Mouse (Mus musculus) left cerebral cortex, adult 2 months (tissue): ENCODE results near the gene Ube2j2. TPM values are rescaled to one million over a fixed set of nuclear protein-coding genes. Genes with fewer than 3 reads are reported as not detected.

Experiments
- DNase-seq, 2 experiments: peaks; one replicate each; pipeline ENCODE4 v3.0.0; 2021 to 2022; ENCODE audit warnings: low spot score in 2 of 2, mixed read lengths in 1 of 2; ENCODE audit errors: extremely low spot score in 1 of 2
- H3K27ac ChIP-seq: fragments of 200-600 bp; 2 replicates; pipeline ENCODE4 v1.8.1; 2022
- H3K4me3 ChIP-seq: fragments of 200-600 bp; 2 replicates; pipeline ENCODE4 v1.8.1; 2022
- CTCF ChIP-seq: fragments of 200-600 bp; IDR thresholded peaks from 2 replicates; pipeline ENCODE4 v1.8.1; 2022; ENCODE audit warnings: antibody characterized with exemption, mild to moderate bottlenecking, moderate library complexity
- intact Hi-C: fragments of 180-260 bp; cut with DNase I; formaldehyde crosslinking; loops from one replicate; pipeline ENCODE4 v1.15.1; 2025
- total RNA-seq, 2 experiments: library from RNA; stranded (reverse); gene quantifications; 2 replicates each; pipeline ENCODE4 v1.2.3; 2021

The Ube2j2 gene
- total RNA-seq, 2 experiments from 2014 or later = 70.3 to 80.5 TPM

DNA sequence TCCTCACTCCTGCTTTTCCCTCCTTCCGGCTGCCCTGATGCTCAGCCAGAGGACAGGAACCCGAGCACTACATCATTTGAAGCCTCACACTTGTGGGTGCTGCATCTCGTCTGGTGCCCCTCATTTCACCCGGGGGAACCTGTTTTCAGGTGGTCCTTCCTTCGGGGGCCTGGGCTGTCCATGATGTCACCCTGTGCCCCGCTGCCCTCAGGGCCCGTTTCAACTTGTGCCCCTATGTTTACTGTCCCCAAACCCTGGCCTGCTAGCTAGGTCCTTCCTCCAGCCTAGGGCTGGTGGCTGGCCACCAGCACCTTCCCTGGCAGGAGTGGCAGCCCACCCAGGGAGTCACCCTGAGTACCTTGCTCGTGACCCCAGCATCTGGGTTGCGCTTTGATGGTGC is 37.5 kb upstream of the Ube2j2 start:
- no peak for TF ChIP-seq CTCF
- Histone ChIP-seq H3K4me3 (no peak overlapping the region), H3K27ac (no peak overlapping the region)
- intact Hi-C loops = no loop called here
- peak in 1 of 2 experiments; percentile 9 for DNase-seq

GRCm38 (mm10) chr4:155907003-155907402 is 36.6 kb upstream of the Ube2j2 start:
- no peak for TF ChIP-seq CTCF
- Histone ChIP-seq H3K4me3 (no peak overlapping the region), H3K27ac (no peak overlapping the region)
- peak in 1 of 2 experiments; percentile 9 for DNase-seq
- intact Hi-C loops = no loop called here

DNA sequence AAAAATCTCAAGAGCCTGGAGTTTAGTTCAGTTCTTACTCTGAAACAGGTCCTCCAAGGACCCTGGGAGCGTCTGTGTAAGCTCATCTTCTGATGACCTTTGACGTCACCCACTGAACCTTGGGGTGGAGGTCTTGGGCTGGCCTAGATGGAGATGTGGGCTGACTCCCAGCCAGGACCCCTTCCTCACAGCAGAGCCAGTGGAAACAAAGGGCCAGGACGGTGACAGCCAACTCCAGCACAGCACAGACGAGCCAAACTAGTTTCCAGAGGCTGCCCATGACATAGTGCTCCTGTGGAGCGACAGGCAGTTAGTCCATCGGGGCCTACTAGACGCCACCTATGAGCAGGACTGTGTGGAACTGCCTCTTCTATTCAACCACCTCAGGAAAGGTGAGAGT is 35.4 kb upstream of the Ube2j2 start:
- intact Hi-C loops = no loop called here
- Histone ChIP-seq H3K4me3 (no peak overlapping the region), H3K27ac (no peak overlapping the region)
- no peak for TF ChIP-seq CTCF
- DNase-seq = no peak

GRCm38 (mm10) chr4:155908751-155909150 is 34.9 kb upstream of the Ube2j2 start:
- intact Hi-C loops = no loop called here
- no peak overlapping the region for H3K4me3 ChIP-seq
- TF ChIP-seq CTCF = no peak
- DNase-seq = peak in 1 of 2 experiments; percentile 9
- H3K27ac ChIP-seq = no peak overlapping the region

- DNase-seq = no peak
- TF ChIP-seq CTCF = no peak
- intact Hi-C loops = no loop called here
- H3K4me3 ChIP-seq = no peak overlapping the region
- no peak overlapping the region for H3K27ac ChIP-seq
These were observed 11.6 kb upstream of the Ube2j2 start for GRCm38 (mm10) chr4:155932031-155932430.

- DNase-seq = peak; percentile 33 to 42
- peak overlapping the region; percentile 68 for H3K4me3 ChIP-seq
- peak overlapping the region; percentile 91 for H3K27ac ChIP-seq
- intact Hi-C loops = loop anchor here (2.0 kb wide), 3 partner anchors 50 to 112 kb away; partner anchors contain the start of genes Aurkaip1, Cptp and Ints11
- no peak for TF ChIP-seq CTCF
These were observed 580 bp upstream of the Ube2j2 start for GRCm38 (mm10) chr4:155943049-155943452.

GRCm38 (mm10) chr4:155944271-155944670 is 640 bp downstream of the Ube2j2 start:
- intact Hi-C loops = no loop called here
- DNase-seq = no peak
- Histone ChIP-seq H3K4me3 (peak overlapping the region; percentile 68), H3K27ac (peak overlapping the region; percentile 91)
- no peak for TF ChIP-seq CTCF

DNA sequence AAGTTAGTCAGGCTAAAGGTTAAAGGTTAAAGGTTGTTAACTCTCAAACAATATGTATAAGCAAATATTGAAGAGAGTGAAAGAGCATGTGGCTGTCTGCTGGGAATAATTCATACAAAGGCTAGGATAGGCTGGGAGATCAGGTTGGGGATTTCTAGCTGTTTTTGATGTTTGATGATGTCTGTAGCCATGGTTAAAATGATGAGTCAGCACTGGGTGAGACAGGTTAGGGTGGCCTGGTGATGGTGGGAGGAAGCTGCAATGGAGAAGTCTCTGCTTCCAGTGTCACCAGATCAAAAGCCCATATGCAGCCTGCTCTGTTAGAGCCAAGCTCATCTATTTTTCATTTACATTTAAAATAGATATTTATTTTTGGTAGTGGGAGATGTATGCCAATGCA is 3.5 kb downstream of the Ube2j2 start:
- Histone ChIP-seq H3K4me3 (no peak overlapping the region), H3K27ac (no peak overlapping the region)
- TF ChIP-seq CTCF = no peak
- no peak for DNase-seq
- intact Hi-C loops = no loop called here

DNA sequence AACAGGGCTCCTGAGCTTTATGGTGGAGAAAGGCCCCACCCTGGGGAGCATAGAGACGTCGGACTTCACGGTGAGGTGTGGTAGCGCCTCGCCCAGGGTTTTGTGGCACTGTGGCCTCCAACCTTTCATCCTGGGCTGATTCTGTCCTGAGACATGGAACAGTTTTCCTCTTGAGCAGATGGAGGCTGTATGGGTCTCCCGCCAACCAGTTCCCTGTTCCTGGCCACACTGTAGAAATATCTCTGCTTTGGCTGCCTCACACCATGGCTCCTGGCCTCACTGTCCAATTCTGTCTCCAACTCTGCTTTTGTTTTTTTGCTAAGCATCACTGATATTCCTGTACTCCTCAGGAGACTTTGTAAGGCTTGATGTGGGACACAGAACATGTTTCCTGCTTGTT is 11.9 kb downstream of the Ube2j2 start:
- intact Hi-C loops = no loop called here
- Histone ChIP-seq H3K4me3 (no peak overlapping the region), H3K27ac (no peak overlapping the region)
- no peak for DNase-seq
- no peak for TF ChIP-seq CTCF

- DNase-seq = peak; percentile 58 to 71
- intact Hi-C loops = no loop called here
- H3K27ac ChIP-seq = no peak overlapping the region
- H3K4me3 ChIP-seq = no peak overlapping the region
- TF ChIP-seq CTCF = peak; percentile 79
These were observed 15.6 kb downstream of the Ube2j2 start for GRCm38 (mm10) chr4:155959275-155959674.

- peak; percentile 22 to 33 for DNase-seq
- Histone ChIP-seq H3K4me3 (peak within 1 kb of the TSS; percentile 62), H3K27ac (peak within 1 kb of the TSS; percentile 45; the same call in 1 of the 2 replicates)
- no peak for TF ChIP-seq CTCF
- intact Hi-C loops = loop anchor here (5.0 kb wide), 1 partner anchor 140 kb away; no protein-coding TSS in a partner anchor
These were observed 18.7 kb downstream of the Ube2j2 start, which contains the start of gene C1qtnf12 for GRCm38 (mm10) chr4:155962167-155962971. TSS of gene C1qtnf12 (plus strand) at chr4:155962318.

GRCm38 (mm10) chr4:155963106-155963505 is 19.5 kb downstream of the Ube2j2 start:
- Histone ChIP-seq H3K27ac (no peak overlapping the region), H3K4me3 (peak overlapping the region; percentile 62)
- TF ChIP-seq CTCF = no peak
- intact Hi-C loops = loop anchor here (5.0 kb wide), 1 partner anchor 139 kb away; no protein-coding TSS in a partner anchor
- DNase-seq = no peak
